Mouse (Mus musculus) lung, postnatal 0 days (tissue): ENCODE measurements at regions not wholly inside any gene's neighbourhood (a gene's known extent, or its start where the extent isn't known, plus 50 kb on each side); places are given as distances from the start of the nearest gene placed in this dataset.
"Not testable (repeated sequence)": the region's sequence is repeated elsewhere in the genome, so short reads cannot be mapped to it uniquely, and the experiment has no call there.

Source experiments
- ATAC-seq: fragments of 200-750 bp; cut with Nextera tagmentation; 2 replicates; pipeline ENCODE4 v1.8.0; 2017; ENCODE audit warnings: moderate library complexity
- DNase-seq: peaks from one replicate; pipeline ENCODE4 v3.0.0-alpha.2; 2016; ENCODE audit warnings: low spot score
- H3K27ac ChIP-seq: fragments of 300-500 bp; sonication (generic); 2 replicates; pipeline ENCODE4 v1.5.1; 2014; ENCODE audit warnings: antibody characterized with exemption, mild to moderate bottlenecking, low read length, mixed read lengths
- H3K27me3 ChIP-seq: fragments of 300-500 bp; sonication (generic); replicated peaks from 2 replicates; pipeline ENCODE4 v1.6.1; 2014; ENCODE audit warnings: low read length, mixed read lengths; ENCODE audit not compliant: insufficient read depth
- H3K36me3 ChIP-seq: fragments of 300-500 bp; sonication (generic); 2 replicates; pipeline ENCODE4 v1.6.1; 2014; ENCODE audit warnings: low read length, mixed read lengths; ENCODE audit not compliant: insufficient read depth
- H3K4me1 ChIP-seq: fragments of 300-500 bp; sonication (generic); 2 replicates; pipeline ENCODE4 v1.6.1; 2014; ENCODE audit warnings: antibody characterized with exemption, low read depth, low read length, mixed read lengths; ENCODE audit not compliant: insufficient read depth
- H3K4me2 ChIP-seq: fragments of 300-500 bp; sonication (generic); replicated peaks from 2 replicates; pipeline ENCODE4 v1.6.1; 2014; ENCODE audit warnings: low read depth, mild to moderate bottlenecking, low read length, moderate library complexity, mixed read lengths
- H3K4me3 ChIP-seq: fragments of 300-500 bp; sonication (generic); 2 replicates; pipeline ENCODE4 v1.5.1; 2014; ENCODE audit warnings: low read depth, low read length
- H3K9ac ChIP-seq: fragments of 300-500 bp; sonication (generic); replicated peaks from 2 replicates; pipeline ENCODE4 v1.6.1; 2014; ENCODE audit warnings: low read depth, mild to moderate bottlenecking
- H3K9me3 ChIP-seq: fragments of 300-500 bp; sonication (generic); 2 replicates; pipeline ENCODE4 v1.6.1; 2016; ENCODE audit warnings: low read length, mixed read lengths
- CTCF ChIP-seq: IDR thresholded peaks from 2 replicates; pipeline ENCODE4 v1.5.1; 2016; ENCODE audit warnings: antibody characterized with exemption, mild to moderate bottlenecking
- EP300 ChIP-seq: IDR thresholded peaks from 2 replicates; pipeline ENCODE4 v1.6.1; 2016; ENCODE audit warnings: antibody characterized with exemption, mild to moderate bottlenecking, control low read depth
- WGBS: fragments of 180-500 bp; shearing (Covaris S2); extraction: QIAGEN DNeasy Blood & Tissue Kit; methylation state at CpG from one replicate; pipeline ENCODE4 v1.1.7; 2014; 5-methylcytosine and 5-hydroxymethylcytosine counted together

- Histone ChIP-seq H3K4me2 (no peak overlapping the region), H3K4me3 (no peak overlapping the region), H3K36me3 (no peaks in the 10 kb centered on the region), H3K4me1 (0 out of 2 replicates have a peak, but pooled peaks cover 3% of the 10 kb centered on the region), H3K9me3 (no peaks in the 10 kb centered on the region), H3K27me3 (no peaks in the 10 kb centered on the region), H3K27ac (no peak overlapping the region), H3K9ac (no peak overlapping the region)
- WGBS = 32% methylated on average over 1 of the region's 1 CpGs
- no peak for DNase-seq
- TF ChIP-seq CTCF = no peak
- no peak for TF ChIP-seq EP300
- no peak for ATAC-seq
These were observed 57.9 kb upstream of the Col13a1 start for GRCm38 (mm10) chr10:62036815-62037214.

GRCm38 (mm10) chr10:62034291-62034690 is 55.4 kb upstream of the Col13a1 start:
- H3K9ac ChIP-seq = no peak overlapping the region
- no peaks in the 10 kb centered on the region for H3K9me3 ChIP-seq
- no peak overlapping the region for H3K4me3 ChIP-seq
- TF ChIP-seq EP300 = no peak
- DNase-seq (no peak), ATAC-seq (no peak)
- no peaks in the 10 kb centered on the region for H3K36me3 ChIP-seq
- H3K4me1 ChIP-seq = 0 out of 2 replicates have a peak, but pooled peaks cover 3% of the 10 kb centered on the region
- H3K27me3 ChIP-seq = no peaks in the 10 kb centered on the region
- 60% methylated on average over 6 of the region's 6 CpGs for WGBS
- no peak overlapping the region for H3K27ac ChIP-seq
- no peak overlapping the region for H3K4me2 ChIP-seq

GRCm38 (mm10) chr10:62033748-62034147 is 54.8 kb upstream of the Col13a1 start:
- H3K4me3 ChIP-seq = no peak overlapping the region
- no peak for TF ChIP-seq EP300
- TF ChIP-seq CTCF = no peak
- no peak for ATAC-seq
- H3K9ac ChIP-seq = no peak overlapping the region
- 0 out of 2 replicates have a peak, but pooled peaks cover 3% of the 10 kb centered on the region for H3K4me1 ChIP-seq
- DNase-seq = no peak
- H3K27ac ChIP-seq = no peak overlapping the region
- no peaks in the 10 kb centered on the region for H3K9me3 ChIP-seq
- H3K36me3 ChIP-seq = no peaks in the 10 kb centered on the region
- WGBS = 75% methylated on average over 5 of the region's 5 CpGs
- H3K4me2 ChIP-seq = no peak overlapping the region
- H3K27me3 ChIP-seq = no peaks in the 10 kb centered on the region

- not testable (repeated sequence) for H3K4me3 ChIP-seq, ATAC-seq, H3K36me3 ChIP-seq, H3K27ac ChIP-seq, H3K27me3 ChIP-seq, H3K4me1 ChIP-seq, DNase-seq, H3K4me2 ChIP-seq, H3K9me3 ChIP-seq, H3K9ac ChIP-seq
- 89% methylated on average over 6 of the region's 6 CpGs for WGBS
These were observed 53.1 kb upstream of the Col13a1 start for GRCm38 (mm10) chr10:62031986-62032385.

GRCm38 (mm10) chr10:62029271-62029670 is 50.4 kb upstream of the Col13a1 start:
- Histone ChIP-seq H3K9me3 (no peaks in the 10 kb centered on the region), H3K4me3 (no peak overlapping the region), H3K27me3 (no peaks in the 10 kb centered on the region), H3K4me2 (no peak overlapping the region), H3K9ac (no peak overlapping the region), H3K4me1 (no peaks in the 10 kb centered on the region; the same call in 1 of the 2 replicates), H3K36me3 (no peaks in the 10 kb centered on the region), H3K27ac (no peak overlapping the region)
- WGBS = 74% methylated on average over 2 of the region's 2 CpGs
- ATAC-seq = no peak
- DNase-seq = no peak
- TF ChIP-seq EP300 = no peak
- TF ChIP-seq CTCF = no peak
